Mouse (Mus musculus): ENCODE results near the gene Ccl17.
"Not testable (repeated sequence)": the region's sequence is repeated elsewhere in the genome, so short reads cannot be mapped to it uniquely, and the experiment has no call there.

The Ccl17 gene

DNA sequence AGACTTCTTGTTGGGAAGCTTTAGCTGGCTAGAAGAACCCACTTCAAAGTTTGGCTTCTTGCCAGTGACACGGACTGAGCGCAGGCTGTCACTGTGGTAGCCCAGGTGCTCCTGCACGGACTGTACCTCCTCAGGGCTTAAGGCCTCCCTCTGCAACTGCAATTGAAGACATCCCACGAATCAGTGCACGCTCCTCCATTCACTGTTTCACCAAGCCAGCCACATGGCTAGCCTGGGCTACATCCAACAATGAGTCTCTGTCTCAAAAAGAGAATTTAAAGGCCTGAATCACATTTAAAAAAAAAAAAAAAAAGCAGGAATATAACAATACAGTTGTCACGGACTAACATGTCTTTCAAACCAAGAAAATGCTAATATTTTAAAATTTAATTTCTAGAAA, 18.0 kb downstream of the Ccl17 start:
- DNase-seq: no peak

DNA sequence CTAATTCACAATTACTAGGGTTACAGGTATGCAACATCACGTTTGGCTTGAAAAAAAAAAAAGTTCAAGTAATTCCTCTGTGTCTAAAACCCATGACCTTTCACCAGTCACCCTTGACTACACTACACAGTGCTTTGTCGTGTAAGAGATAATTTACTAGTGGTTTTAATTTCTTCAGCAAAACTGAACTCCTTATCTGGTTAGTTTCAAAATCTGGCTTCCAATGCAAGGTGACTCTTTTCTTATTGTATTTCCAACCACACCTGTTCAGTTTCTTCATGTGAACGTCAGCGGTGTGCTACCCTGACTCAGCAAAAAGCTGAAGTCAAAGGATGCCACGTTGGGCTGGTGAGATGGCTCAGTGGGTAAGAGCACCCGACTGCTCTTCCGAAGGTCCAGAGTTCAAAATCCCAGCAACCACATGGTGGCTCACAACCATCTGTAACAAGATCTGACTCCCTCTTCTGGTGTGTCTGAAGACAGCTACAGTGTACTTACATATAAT, 23.7 kb downstream of the Ccl17 start:
- DNase-seq: not testable (repeated sequence)

- DNase-seq: not testable (repeated sequence)
Observed at GRCm38 (mm10) chr8:94835751-94836150, 25.5 kb downstream of the Ccl17 start.

- DNase-seq: no peak
Observed at GRCm38 (mm10) chr8:94836456-94837240, 26.4 kb downstream of the Ccl17 start.

- DNase-seq: peak; percentile 98
Observed at GRCm38 (mm10) chr8:94837662-94838574, 27.7 kb downstream of the Ccl17 start, which contains the start of the genes Coq9 and Ciapin1. Gene Coq9 (plus strand): TSS chr8:94838321. Gene Ciapin1 (minus strand): TSS chr8:94838358.

DNA sequence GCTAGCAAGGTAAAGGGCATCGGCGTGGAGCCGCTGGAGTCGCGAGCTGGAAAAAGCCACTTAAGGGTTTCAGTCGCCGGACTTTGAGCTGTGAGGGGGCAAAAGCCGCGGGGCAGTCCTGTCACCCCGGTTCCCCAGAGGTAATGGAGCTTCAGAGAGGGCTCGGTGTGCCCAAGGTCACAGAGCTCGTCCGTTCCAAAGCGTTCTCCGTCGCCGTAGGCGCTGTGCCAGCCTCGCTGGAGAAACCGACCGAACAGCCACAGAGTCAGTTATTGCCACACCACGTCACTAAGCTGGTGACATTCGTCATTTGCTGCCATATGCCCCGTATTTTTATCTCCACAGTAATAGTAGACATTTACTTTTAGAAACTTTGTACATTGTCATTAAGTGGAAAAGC, 28.3 kb downstream of the Ccl17 start:
- DNase-seq: peak; percentile 83

DNA sequence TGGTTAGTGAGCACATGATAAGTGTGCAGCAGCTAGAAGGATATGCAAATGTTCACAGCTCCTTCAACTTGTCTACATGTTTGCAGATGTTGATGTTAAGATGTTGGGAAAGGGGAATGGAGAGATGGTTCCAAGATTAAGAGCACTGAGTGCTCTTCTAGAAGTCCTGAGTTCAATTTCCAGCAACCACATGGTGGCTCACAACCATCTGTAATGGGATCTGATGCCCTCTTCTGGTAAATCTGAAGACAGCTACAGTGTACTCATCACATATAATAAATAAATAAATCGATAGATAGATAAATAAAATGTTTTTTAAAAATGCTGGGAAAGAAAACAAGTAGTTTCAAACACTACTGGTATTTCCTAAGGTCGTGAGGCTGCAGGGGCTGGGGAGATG, 30.9 kb downstream of the Ccl17 start:
- DNase-seq: no peak

DNA sequence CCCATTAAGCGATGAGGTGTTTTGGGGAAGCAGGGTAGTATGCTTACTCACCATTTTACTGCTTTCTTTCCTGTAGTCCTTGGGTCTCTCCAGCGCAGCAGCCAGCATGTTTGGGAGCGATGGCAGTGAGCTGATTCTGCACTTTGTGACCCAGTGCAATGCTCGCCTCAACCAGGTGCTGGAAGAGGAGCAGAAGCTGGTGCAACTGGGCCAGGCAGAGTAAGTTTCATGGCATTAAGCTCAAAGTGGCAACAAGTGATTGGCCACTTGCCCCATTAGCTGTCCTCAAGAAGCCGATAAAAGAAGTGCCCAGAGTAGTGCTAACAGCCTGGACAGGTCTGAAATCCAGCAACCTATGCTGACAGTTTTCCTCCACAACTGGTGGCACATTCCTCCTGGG, 39.8 kb downstream of the Ccl17 start:
- no peak for DNase-seq

DNA sequence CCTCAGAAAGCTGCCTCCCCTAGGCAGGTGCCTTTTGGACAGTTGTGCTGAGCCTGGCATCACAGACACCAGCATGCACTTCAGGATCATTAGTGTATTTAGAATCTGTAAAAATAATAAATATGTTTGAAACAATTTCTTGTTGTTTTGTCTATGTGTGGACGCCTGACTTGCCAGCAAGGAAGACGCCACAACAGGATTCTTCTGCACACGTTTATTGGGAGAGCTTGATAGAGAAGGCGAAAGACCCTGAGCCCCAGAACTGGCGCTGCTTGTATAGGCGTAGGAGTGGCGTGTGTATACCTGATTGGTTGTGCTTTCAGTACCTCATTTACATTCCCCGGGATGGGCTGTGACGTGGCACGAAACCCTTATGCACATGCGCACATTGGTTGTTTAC, 44.5 kb downstream of the Ccl17 start:
- DNase-seq: not testable (repeated sequence)

- no peak for DNase-seq
Observed at GRCm38 (mm10) chr8:94857011-94857345, 46.7 kb downstream of the Ccl17 start.

DNA sequence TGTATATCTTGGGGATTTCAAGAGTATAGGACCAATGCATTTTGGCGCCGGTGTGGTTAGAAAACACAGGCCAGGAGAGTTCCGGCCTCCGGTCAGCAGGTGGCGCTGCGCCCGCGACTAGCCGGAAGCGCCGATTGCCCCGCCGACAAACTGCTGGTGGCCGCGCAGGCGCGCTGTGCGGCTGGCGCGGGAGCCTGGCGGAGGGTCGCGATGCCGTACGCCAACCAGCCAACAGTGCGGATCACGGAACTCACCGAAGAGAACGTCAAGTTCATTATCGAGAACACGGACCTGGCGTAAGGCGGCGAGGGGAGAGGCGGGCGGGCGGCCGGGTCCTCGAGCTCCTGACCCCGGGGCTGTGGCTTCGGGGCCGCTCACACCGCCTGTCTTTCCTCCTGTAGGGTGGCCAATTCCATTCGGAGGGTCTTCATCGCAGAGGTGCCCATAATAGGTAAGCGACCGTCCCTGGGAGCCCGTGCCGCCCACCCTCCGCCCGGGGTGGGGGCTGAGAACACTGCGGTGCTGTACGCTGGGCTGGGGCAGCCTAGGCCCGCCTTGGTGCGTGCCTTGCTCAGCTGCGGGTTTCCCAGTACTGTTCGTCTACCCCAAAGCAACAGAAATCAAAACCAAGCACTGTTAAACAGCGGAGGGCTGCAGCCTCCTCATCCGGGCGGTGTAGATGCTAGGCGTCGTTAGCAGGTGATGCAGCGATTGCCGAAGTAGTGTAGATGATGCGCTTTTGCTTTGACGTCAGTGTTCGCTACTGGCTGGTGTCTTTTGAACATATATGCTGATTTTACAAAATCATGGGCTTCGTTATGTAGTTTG, 47.3 kb downstream of the Ccl17 start, which contains the start of gene Polr2c:
Polr2c (plus strand) TSS at position 105 of the 828 bp plus-strand sequence.
- DNase-seq: peak; percentile 91

DNA sequence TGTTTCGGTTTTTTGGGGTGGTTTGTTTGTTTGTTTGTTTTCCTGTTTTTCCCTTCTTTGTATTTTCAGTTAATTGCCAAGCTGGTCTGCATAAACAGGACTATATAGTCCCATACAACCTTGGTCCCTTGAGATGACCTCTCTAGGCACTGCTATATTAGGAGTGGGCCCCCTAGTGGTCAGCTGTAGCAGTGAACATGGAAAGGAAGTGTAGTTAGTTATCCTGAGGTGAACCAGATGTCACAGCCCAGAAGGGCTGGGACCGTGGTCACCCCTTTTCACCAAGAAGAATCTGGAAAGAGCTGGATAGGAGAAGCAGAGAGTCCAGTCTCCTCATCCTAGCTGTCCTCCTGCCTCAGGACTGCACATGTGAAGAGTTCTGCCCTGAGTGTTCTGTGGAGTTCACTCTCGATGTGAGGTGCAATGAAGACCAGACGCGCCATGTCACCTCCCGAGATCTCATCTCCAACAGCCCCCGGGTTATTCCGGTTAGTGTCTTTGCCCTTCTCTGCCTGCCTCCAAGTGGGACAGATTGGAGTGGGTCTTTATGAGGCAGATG, 51.2 kb downstream of the Ccl17 start:
- DNase-seq: peak; percentile 87
